8 mouse cellular contexts compared by ENCODE assay signal in the genomic region with DNA sequence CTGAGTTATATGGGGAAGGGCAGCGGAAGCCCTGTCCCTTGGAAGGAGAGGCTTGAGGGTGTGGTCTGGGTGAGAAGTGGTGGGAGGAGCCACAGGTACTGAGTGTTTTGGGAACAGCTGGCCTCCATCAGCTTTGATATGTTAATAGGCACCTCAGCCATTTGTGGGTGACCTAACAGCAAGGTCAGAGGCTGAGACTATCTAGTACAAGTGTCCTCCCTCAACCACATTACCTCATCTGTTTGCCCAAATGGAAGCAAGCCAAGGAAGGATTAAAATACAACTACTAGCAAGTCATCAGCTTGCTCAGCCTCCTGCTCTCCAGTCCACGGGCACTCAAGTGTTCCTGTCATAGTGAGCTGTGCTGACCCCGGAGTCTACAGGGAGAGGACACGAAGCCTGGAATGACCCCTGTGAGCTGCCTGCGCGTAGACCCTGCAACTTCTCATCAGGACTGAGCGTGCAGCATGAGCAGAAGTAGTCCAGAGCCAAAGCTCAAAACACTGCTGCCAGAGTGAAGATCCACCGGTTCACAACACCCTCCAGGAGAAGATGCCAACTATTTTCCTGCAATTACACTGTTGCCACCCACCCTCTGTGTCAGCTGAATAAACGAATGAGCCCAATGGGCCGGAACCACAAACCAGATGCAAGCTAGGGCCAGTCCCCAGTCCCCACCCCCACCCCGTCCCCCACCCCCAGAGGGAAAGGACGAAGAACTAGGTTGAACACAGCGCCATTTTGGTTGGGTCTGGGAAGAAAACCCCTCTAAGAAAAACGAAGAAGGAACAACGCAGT.
DNase-seq lines count a peak whose midpoint lies in the region; ATAC-seq lines count a peak whose summit lies in the region.

No protein-coding gene starts in this region.

- H3K4me3 ChIP-seq in neural tube, embryonic 13.5 days: no peak overlapping the region
- no peak overlapping the region for H3K4me3 ChIP-seq in neural tube, embryonic 15.5 days (replicated peaks)
- no peak overlapping the region for H3K4me3 ChIP-seq in heart, embryonic 16.5 days (ENCODE audit: low read length)
- no peak overlapping the region for H3K4me3 ChIP-seq in stomach, embryonic 16.5 days (replicated peaks; ENCODE audit: low read length)

- no peaks in the 10 kb centered on the region for H3K9me3 ChIP-seq in neural tube, embryonic 13.5 days
- no peaks in the 10 kb centered on the region for H3K9me3 ChIP-seq in neural tube, embryonic 15.5 days (replicated peaks)
- no peaks in the 10 kb centered on the region for H3K9me3 ChIP-seq in heart, embryonic 16.5 days (replicated peaks; ENCODE audit: control insufficient read depth, low read length)
- no peaks in the 10 kb centered on the region for H3K9me3 ChIP-seq in stomach, embryonic 16.5 days (replicated peaks; ENCODE audit: control insufficient read depth, low read length)

- H3K36me3 ChIP-seq in neural tube, embryonic 13.5 days: no peaks in the 10 kb centered on the region
- H3K36me3 ChIP-seq in neural tube, embryonic 15.5 days: no peaks in the 10 kb centered on the region
- no peaks in the 10 kb centered on the region for H3K36me3 ChIP-seq in heart, embryonic 16.5 days (ENCODE audit: control insufficient read depth, insufficient read depth)
- H3K36me3 ChIP-seq in stomach, embryonic 16.5 days (ENCODE audit: control insufficient read depth, insufficient read depth, low read length): no peaks in the 10 kb centered on the region

- H3K4me1 ChIP-seq in neural tube, embryonic 13.5 days (replicated peaks): peaks cover 23% of the 10 kb centered on the region
- 0 out of 2 replicates have a peak, but pooled peaks cover 3% of the 10 kb centered on the region for H3K4me1 ChIP-seq in neural tube, embryonic 15.5 days
- peaks cover 15% of the 10 kb centered on the region for H3K4me1 ChIP-seq in heart, embryonic 16.5 days (ENCODE audit: control insufficient read depth, insufficient read depth, low read length)
- peaks cover 10% of the 10 kb centered on the region for H3K4me1 ChIP-seq in stomach, embryonic 16.5 days (ENCODE audit: control insufficient read depth, insufficient read depth, low read length)

- peak; percentile 39 for DNase-seq in kidney, postnatal 10 days
- no peak for DNase-seq in frontal cortex, postnatal 36 days (ENCODE audit: low spot score in 2 of 2)
- DNase-seq in neural tube, embryonic 10.5 days (ENCODE audit: extremely low spot score, low spot score): no peak
- no peak for DNase-seq in frontal cortex, postnatal 14 days (ENCODE audit: low spot score in 2 of 2)

- no peak overlapping the region for H3K27ac ChIP-seq in neural tube, embryonic 13.5 days (replicated peaks)
- H3K27ac ChIP-seq in neural tube, embryonic 15.5 days (replicated peaks): no peak overlapping the region
- peak overlapping the region; percentile 52 for H3K27ac ChIP-seq in heart, embryonic 16.5 days (ENCODE audit: low read length)
- no peak overlapping the region for H3K27ac ChIP-seq in stomach, embryonic 16.5 days (ENCODE audit: low read length)

- ATAC-seq in neural tube, embryonic 13.5 days (ENCODE audit: low read depth): 0 out of 2 replicates have a peak, but pooled peaks have one; percentile 23
- ATAC-seq in neural tube, embryonic 15.5 days (ENCODE audit: low FRiP score): no peak
- peak; percentile 95 for ATAC-seq in heart, embryonic 16.5 days (replicated peaks; ENCODE audit: extremely low read depth, insufficient read depth, low FRiP score)
- peak; percentile 68; the same call in 1 of the 2 replicates for ATAC-seq in stomach, embryonic 16.5 days (ENCODE audit: insufficient read depth, low FRiP score)

- H3K9ac ChIP-seq in neural tube, embryonic 13.5 days: no peak overlapping the region
- no peak overlapping the region for H3K9ac ChIP-seq in neural tube, embryonic 15.5 days (replicated peaks)
- no peak overlapping the region for H3K9ac ChIP-seq in heart, embryonic 16.5 days (ENCODE audit: low read length)
- H3K9ac ChIP-seq in stomach, embryonic 16.5 days (ENCODE audit: low read length): no peak overlapping the region

- 78% methylated on average over 15 of the region's 15 CpGs for WGBS in neural tube, embryonic 13.5 days
- 73% methylated on average over 15 of the region's 15 CpGs for WGBS in neural tube, embryonic 15.5 days
- 58% methylated on average over 15 of the region's 15 CpGs for WGBS in heart, embryonic 16.5 days
- WGBS in stomach, embryonic 16.5 days: 60% methylated on average over 15 of the region's 15 CpGs

- H3K27me3 ChIP-seq in neural tube, embryonic 13.5 days: no peaks in the 10 kb centered on the region
- no peaks in the 10 kb centered on the region for H3K27me3 ChIP-seq in neural tube, embryonic 15.5 days (replicated peaks)
- H3K27me3 ChIP-seq in heart, embryonic 16.5 days (ENCODE audit: control insufficient read depth, insufficient read depth, low read length): no peaks in the 10 kb centered on the region
- H3K27me3 ChIP-seq in stomach, embryonic 16.5 days (ENCODE audit: control insufficient read depth, insufficient read depth, low read length): no peaks in the 10 kb centered on the region

- no peak overlapping the region for H3K4me2 ChIP-seq in neural tube, embryonic 13.5 days
- no peak overlapping the region for H3K4me2 ChIP-seq in neural tube, embryonic 15.5 days
- peak overlapping the region; percentile 11; the same call in 1 of the 2 replicates for H3K4me2 ChIP-seq in heart, embryonic 16.5 days (ENCODE audit: low read depth, low read length)
- no peak overlapping the region for H3K4me2 ChIP-seq in stomach, embryonic 16.5 days (ENCODE audit: low read depth, low read length)
